Comparison of ENCODE assay signal across 12 mouse cellular contexts in genomic region chr8:70331526-70331925, GRCm38 (mm10). TPM values are rescaled to one million over a fixed set of nuclear protein-coding genes. Genes with fewer than 3 reads are reported as not detected.
A peak's percentile ranks its signal among the peaks of the same experiment; 100 is the strongest.
DNase-seq lines count a peak whose midpoint lies in the region; ATAC-seq and TF ChIP-seq lines count a peak whose summit lies in the region.
"Had no signal": no experiment of that assay in that cellular context is flagged by ENCODE, and none has a peak within 500 bp of the region (broad histone marks: within the 10 kb centered on the region; RNA-seq: fewer than 3 reads in every experiment).

No protein-coding gene starts in this region.

- no peak for DNase-seq in layer of hippocampus, adult 2 months (ENCODE audit: low spot score in 2 of 2)
- no peak for DNase-seq in layer of hippocampus, adult 8-10 months (ENCODE audit: low spot score in 2 of 2)
- peak; percentile 45 for DNase-seq in limb, embryonic 11.5 days (ENCODE audit: low spot score)
- DNase-seq in urinary bladder, postnatal 14 days (ENCODE audit: low spot score): no peak

- TF ChIP-seq CTCF in layer of hippocampus, adult 2 months (conservative IDR thresholded peaks at IDR 0.05): no peak
- no peak for TF ChIP-seq CTCF in intestine, postnatal 0 days (IDR thresholded peaks at IDR 0.05; ENCODE audit: low read depth)

- peak overlapping the region; percentile 77 for H3K27ac ChIP-seq in layer of hippocampus, adult 2 months
- peak overlapping the region; percentile 30; the same call in 1 of the 2 replicates for H3K27ac ChIP-seq in embryonic facial prominence, embryonic 12.5 days
- H3K27ac ChIP-seq in limb, embryonic 11.5 days (replicated peaks; ENCODE audit: low read depth, low read length): no peak overlapping the region
- 0 out of 2 replicates have a peak overlapping the region, but pooled peaks have one; percentile 6 for H3K27ac ChIP-seq in neural tube, embryonic 15.5 days (replicated peaks)
- H3K27ac ChIP-seq in intestine, postnatal 0 days (ENCODE audit: low read depth, low read length): no peak overlapping the region
- H3K27ac ChIP-seq: midbrain, embryonic 12.5 days had no signal

- WGBS in embryonic facial prominence, embryonic 12.5 days: 61% methylated on average over 19 of the region's 19 CpGs
- WGBS in limb, embryonic 11.5 days: 68% methylated on average over 19 of the region's 19 CpGs
- WGBS in neural tube, embryonic 15.5 days: 62% methylated on average over 19 of the region's 19 CpGs
- 84% methylated on average over 19 of the region's 19 CpGs for WGBS in intestine, postnatal 0 days

- H3K4me3 ChIP-seq in layer of hippocampus, adult 2 months: no peak overlapping the region
- H3K4me3 ChIP-seq in embryonic facial prominence, embryonic 12.5 days: no peak overlapping the region
- no peak overlapping the region for H3K4me3 ChIP-seq in limb, embryonic 11.5 days (ENCODE audit: low read depth, low read length)
- no peak overlapping the region for H3K4me3 ChIP-seq in neural tube, embryonic 15.5 days (replicated peaks)
- H3K4me3 ChIP-seq in intestine, postnatal 0 days (ENCODE audit: low read depth, low read length): no peak overlapping the region

- peaks cover 23% of the 10 kb centered on the region for H3K4me1 ChIP-seq in embryonic facial prominence, embryonic 12.5 days
- H3K4me1 ChIP-seq in limb, embryonic 11.5 days (ENCODE audit: control insufficient read depth, insufficient read depth, low read length): peaks cover 22% of the 10 kb centered on the region
- H3K4me1 ChIP-seq in neural tube, embryonic 15.5 days: peaks cover 31% of the 10 kb centered on the region
- H3K4me1 ChIP-seq in intestine, postnatal 0 days (replicated peaks; ENCODE audit: control insufficient read depth, insufficient read depth, low read length): no peaks in the 10 kb centered on the region

- 0 out of 2 replicates have a peak overlapping the region, but pooled peaks have one; percentile 20 for H3K9ac ChIP-seq in embryonic facial prominence, embryonic 12.5 days
- peak overlapping the region; percentile 17; the same call in 1 of the 2 replicates for H3K9ac ChIP-seq in limb, embryonic 11.5 days (ENCODE audit: low read length)
- no peak overlapping the region; the same call in 1 of the 2 replicates for H3K9ac ChIP-seq in neural tube, embryonic 15.5 days (replicated peaks)
- H3K9ac ChIP-seq in intestine, postnatal 0 days (ENCODE audit: low read depth, low read length): no peak overlapping the region
- H3K9ac ChIP-seq: heart, embryonic 12.5 days; liver, postnatal 0 days had no signal

- peak overlapping the region; percentile 34; the same call in 1 of the 2 replicates for H3K4me2 ChIP-seq in embryonic facial prominence, embryonic 12.5 days (replicated peaks)
- H3K4me2 ChIP-seq in limb, embryonic 11.5 days (ENCODE audit: low read depth, severe bottlenecking): no peak overlapping the region
- H3K4me2 ChIP-seq in neural tube, embryonic 15.5 days: no peak overlapping the region
- H3K4me2 ChIP-seq in intestine, postnatal 0 days (replicated peaks; ENCODE audit: low read depth): no peak overlapping the region

- ATAC-seq in embryonic facial prominence, embryonic 12.5 days (ENCODE audit: insufficient number of reproducible peaks, insufficient read depth, low FRiP score, low TSS enrichment): no peak
- no peak for ATAC-seq in limb, embryonic 11.5 days (ENCODE audit: insufficient number of reproducible peaks, low FRiP score, low TSS enrichment, low read depth)
- ATAC-seq in neural tube, embryonic 15.5 days (ENCODE audit: low FRiP score): no peak
- no peak for ATAC-seq in intestine, postnatal 0 days
- no peak for ATAC-seq in activated CD4-positive, CD25-positive, alpha-beta regulatory T cell, adult 4 months

- no peaks in the 10 kb centered on the region for H3K9me3 ChIP-seq in embryonic facial prominence, embryonic 12.5 days
- H3K9me3 ChIP-seq in limb, embryonic 11.5 days (ENCODE audit: control insufficient read depth, low read length): no peaks in the 10 kb centered on the region
- H3K9me3 ChIP-seq in neural tube, embryonic 15.5 days (replicated peaks): no peaks in the 10 kb centered on the region
- H3K9me3 ChIP-seq in intestine, postnatal 0 days (ENCODE audit: control insufficient read depth): no peaks in the 10 kb centered on the region
- H3K9me3 ChIP-seq: midbrain, embryonic 12.5 days had no signal

- H3K36me3 ChIP-seq in embryonic facial prominence, embryonic 12.5 days: peaks cover 60% of the 10 kb centered on the region
- H3K36me3 ChIP-seq in limb, embryonic 11.5 days (ENCODE audit: control insufficient read depth, insufficient read depth, low read length): peaks cover 43% of the 10 kb centered on the region
- H3K36me3 ChIP-seq in neural tube, embryonic 15.5 days: peaks cover 79% of the 10 kb centered on the region
- H3K36me3 ChIP-seq in intestine, postnatal 0 days (ENCODE audit: control insufficient read depth, insufficient read depth): peaks cover 53% of the 10 kb centered on the region

- peaks cover 10% of the 10 kb centered on the region for H3K27me3 ChIP-seq in embryonic facial prominence, embryonic 12.5 days
- H3K27me3 ChIP-seq in limb, embryonic 11.5 days (ENCODE audit: control insufficient read depth, insufficient read depth, low read length): no peaks in the 10 kb centered on the region
- no peaks in the 10 kb centered on the region for H3K27me3 ChIP-seq in neural tube, embryonic 15.5 days (replicated peaks)
- no peaks in the 10 kb centered on the region for H3K27me3 ChIP-seq in intestine, postnatal 0 days (replicated peaks; ENCODE audit: control insufficient read depth, insufficient read depth, low read length)
- H3K27me3 ChIP-seq: CH12.LX had no signal

RNA-seq across cellular contexts. Expression of gene Gdf1, which starts 1.9 kb away (rescaled TPM):
- 10 to 100 TPM; 12.1 to 14.4 TPM for total RNA-seq in layer of hippocampus, adult 2 months (2021)
- 10 to 100 TPM in 2 of 4 experiments, 1 to 10 TPM in 1, not detected in 1; 4.8 to 16.4 (median 11.3) TPM for total RNA-seq in layer of hippocampus, adult 8-10 months (2022)
- polyA plus RNA-seq in embryonic facial prominence, embryonic 12.5 days (2016; fragmentation: Nextera tagmentation; extraction: Ambion mirVana): 2.1 and 3.2 TPM in 2 replicates
- polyA plus RNA-seq in limb, embryonic 11.5 days (2014; fragmentation: Nextera tagmentation; extraction: Ambion mirVana): 2.9 and 4.2 TPM in 2 replicates
- 7.9 and 9.8 TPM in 2 replicates for polyA plus RNA-seq in neural tube, embryonic 15.5 days (2015; fragmentation: Nextera tagmentation; extraction: Ambion mirVana)
- 0.38 TPM in 1 of 2 replicates, not detected in the other for polyA plus RNA-seq in intestine, postnatal 0 days (2015; fragmentation: Nextera tagmentation; extraction: Ambion mirVana)
- polyA plus RNA-seq in activated CD4-positive, CD25-positive, alpha-beta regulatory T cell, adult 4 months (2017; shearing (Covaris generic)): under 1 TPM in 1 of 2 experiments, not detected in 1; 0.79 TPM

RNA-seq across cellular contexts. Expression of gene Cers1, which starts 16.0 kb away (rescaled TPM):
- 100 to 1,000 TPM; 110 to 113 TPM for total RNA-seq in layer of hippocampus, adult 2 months (2021)
- total RNA-seq in layer of hippocampus, adult 8-10 months (2022): 100 to 1,000 TPM in 3 of 4 experiments, 10 to 100 TPM in 1; 99.3 to 118 (median 106) TPM
- polyA plus RNA-seq in embryonic facial prominence, embryonic 12.5 days (2016; fragmentation: Nextera tagmentation; extraction: Ambion mirVana): 10.0 and 11.1 TPM in 2 replicates
- 4.7 and 6.0 TPM in 2 replicates for polyA plus RNA-seq in limb, embryonic 11.5 days (2014; fragmentation: Nextera tagmentation; extraction: Ambion mirVana)
- polyA plus RNA-seq in neural tube, embryonic 15.5 days (2015; fragmentation: Nextera tagmentation; extraction: Ambion mirVana): 35.5 and 42.4 TPM in 2 replicates
- 1.3 and 1.7 TPM in 2 replicates for polyA plus RNA-seq in intestine, postnatal 0 days (2015; fragmentation: Nextera tagmentation; extraction: Ambion mirVana)
- not detected for polyA plus RNA-seq in activated CD4-positive, CD25-positive, alpha-beta regulatory T cell, adult 4 months (2017; shearing (Covaris generic))
- polyA plus RNA-seq: liver, postnatal 0 days had no signal

RNA-seq across cellular contexts. Expression of gene Upf1, which starts 21.6 kb away (rescaled TPM):
- 10 to 100 TPM; 67.7 to 68.7 TPM for total RNA-seq in layer of hippocampus, adult 2 months (2021)
- 10 to 100 TPM; 57.9 to 73.1 (median 65.4) TPM for total RNA-seq in layer of hippocampus, adult 8-10 months (2022)
- polyA plus RNA-seq in embryonic facial prominence, embryonic 12.5 days (2016; fragmentation: Nextera tagmentation; extraction: Ambion mirVana): 33.7 and 36.0 TPM in 2 replicates
- polyA plus RNA-seq in limb, embryonic 11.5 days (2014; fragmentation: Nextera tagmentation; extraction: Ambion mirVana): 23.2 and 25.1 TPM in 2 replicates
- 11.8 and 12.6 TPM in 2 replicates for polyA plus RNA-seq in neural tube, embryonic 15.5 days (2015; fragmentation: Nextera tagmentation; extraction: Ambion mirVana)
- 9.7 and 10.1 TPM in 2 replicates for polyA plus RNA-seq in intestine, postnatal 0 days (2015; fragmentation: Nextera tagmentation; extraction: Ambion mirVana)
- 10 to 100 TPM; 12.1 to 15.3 TPM for polyA plus RNA-seq in activated CD4-positive, CD25-positive, alpha-beta regulatory T cell, adult 4 months (2017; shearing (Covaris generic))

RNA-seq across cellular contexts. Expression of gene Cope, which starts 29.2 kb away (rescaled TPM):
- 100 to 1,000 TPM; 139 to 157 TPM for total RNA-seq in layer of hippocampus, adult 2 months (2021)
- 100 to 1,000 TPM; 127 to 152 (median 135) TPM for total RNA-seq in layer of hippocampus, adult 8-10 months (2022)
- 267 and 295 TPM in 2 replicates for polyA plus RNA-seq in embryonic facial prominence, embryonic 12.5 days (2016; fragmentation: Nextera tagmentation; extraction: Ambion mirVana)
- 263 and 281 TPM in 2 replicates for polyA plus RNA-seq in limb, embryonic 11.5 days (2014; fragmentation: Nextera tagmentation; extraction: Ambion mirVana)
- polyA plus RNA-seq in neural tube, embryonic 15.5 days (2015; fragmentation: Nextera tagmentation; extraction: Ambion mirVana): 299 and 314 TPM in 2 replicates
- polyA plus RNA-seq in intestine, postnatal 0 days (2015; fragmentation: Nextera tagmentation; extraction: Ambion mirVana): 338 and 383 TPM in 2 replicates
- 100 to 1,000 TPM; 312 to 332 TPM for polyA plus RNA-seq in activated CD4-positive, CD25-positive, alpha-beta regulatory T cell, adult 4 months (2017; shearing (Covaris generic))

RNA-seq across cellular contexts. Expression of gene Ddx49, which starts 29.2 kb away (rescaled TPM):
- total RNA-seq in layer of hippocampus, adult 2 months (2021): 10 to 100 TPM; 45.5 to 52.1 TPM
- 10 to 100 TPM; 49.2 to 55.5 (median 54.6) TPM for total RNA-seq in layer of hippocampus, adult 8-10 months (2022)
- polyA plus RNA-seq in embryonic facial prominence, embryonic 12.5 days (2016; fragmentation: Nextera tagmentation; extraction: Ambion mirVana): 54.8 and 58.9 TPM in 2 replicates
- polyA plus RNA-seq in limb, embryonic 11.5 days (2014; fragmentation: Nextera tagmentation; extraction: Ambion mirVana): 55.8 and 62.1 TPM in 2 replicates
- polyA plus RNA-seq in neural tube, embryonic 15.5 days (2015; fragmentation: Nextera tagmentation; extraction: Ambion mirVana): 42.2 and 46.7 TPM in 2 replicates
- 32.9 and 34.5 TPM in 2 replicates for polyA plus RNA-seq in intestine, postnatal 0 days (2015; fragmentation: Nextera tagmentation; extraction: Ambion mirVana)
- 10 to 100 TPM; 44.3 to 46.8 TPM for polyA plus RNA-seq in activated CD4-positive, CD25-positive, alpha-beta regulatory T cell, adult 4 months (2017; shearing (Covaris generic))

Comparison
In these comparisons a context has a peak if more than half of its experiments do, and no peak if none do; other contexts are left out.
1. H3K27ac ChIP-seq: peak in layer of hippocampus, adult 2 months (single experiment), embryonic facial prominence, embryonic 12.5 days (single experiment) and neural tube, embryonic 15.5 days (single experiment); none in limb, embryonic 11.5 days (single experiment) and intestine, postnatal 0 days (single experiment).
2. H3K9ac ChIP-seq: peak in embryonic facial prominence, embryonic 12.5 days (single experiment) and limb, embryonic 11.5 days (single experiment); none in neural tube, embryonic 15.5 days (single experiment) and intestine, postnatal 0 days (single experiment).